Mouse (Mus musculus) midbrain, embryonic 15.5 days (tissue): ENCODE data around the gene Gjb3. TPM values are rescaled to one million over a fixed set of nuclear protein-coding genes. Genes with fewer than 3 reads are reported as not detected.

Source experiments
- ATAC-seq: fragments of 200-750 bp; cut with Nextera tagmentation; replicated peaks from 2 replicates; pipeline ENCODE4 v1.8.0; 2017; ENCODE audit warnings: moderate TSS enrichment
- H3K27ac ChIP-seq: fragments of 300-500 bp; sonication (generic); 2 replicates; pipeline ENCODE4 v1.5.1; 2015; ENCODE audit warnings: mild to moderate bottlenecking, inconsistent platforms
- H3K27me3 ChIP-seq: fragments of 300-500 bp; sonication (generic); replicated peaks from 2 replicates; pipeline ENCODE4 v1.6.1; 2015; ENCODE audit warnings: inconsistent platforms
- H3K36me3 ChIP-seq: fragments of 300-500 bp; sonication (generic); replicated peaks from 2 replicates; pipeline ENCODE4 v1.6.1; 2015; ENCODE audit warnings: inconsistent platforms
- H3K4me1 ChIP-seq: fragments of 300-500 bp; sonication (generic); 2 replicates; pipeline ENCODE4 v1.6.1; 2015; ENCODE audit warnings: inconsistent platforms
- H3K4me2 ChIP-seq: fragments of 300-500 bp; sonication (generic); 2 replicates; pipeline ENCODE4 v1.6.1; 2015; ENCODE audit warnings: inconsistent platforms, mild to moderate bottlenecking, moderate library complexity
- H3K4me3 ChIP-seq: fragments of 300-500 bp; sonication (generic); 2 replicates; pipeline ENCODE4 v1.5.1; 2015; ENCODE audit warnings: mild to moderate bottlenecking, inconsistent platforms
- H3K9ac ChIP-seq: fragments of 300-500 bp; sonication (generic); 2 replicates; pipeline ENCODE4 v1.6.1; 2015; ENCODE audit warnings: mild to moderate bottlenecking, inconsistent platforms
- H3K9me3 ChIP-seq: fragments of 300-500 bp; sonication (generic); 2 replicates; pipeline ENCODE4 v1.6.1; 2016; ENCODE audit warnings: inconsistent platforms
- WGBS: fragments of 180-500 bp; shearing (Covaris S2); methylation state at CpG from one replicate; pipeline ENCODE4 v1.1.7; 2015; ENCODE audit warnings: mixed read lengths; 5-methylcytosine and 5-hydroxymethylcytosine counted together
- polyA plus RNA-seq: library from polyadenylated mRNA; unstranded; fragments of >200 nt; fragmentation: Nextera tagmentation; extraction: Ambion mirVana; gene quantifications from 2 replicates; pipeline ENCODE4 v1.2.1, GENCODE M21; 2015

Gene Gjb3
- polyA plus RNA-seq, 1 experiment from 2014 or later: not detected

- no peak for ATAC-seq
- Histone ChIP-seq H3K27ac (no peak overlapping the region), H3K4me2 (0 out of 2 replicates have a peak overlapping the region, but pooled peaks have one; percentile 96), H3K9ac (no peak overlapping the region), H3K4me1 (peaks cover 20% of the 10 kb centered on the region), H3K36me3 (no peaks in the 10 kb centered on the region), H3K4me3 (no peak overlapping the region), H3K27me3 (no peaks in the 10 kb centered on the region), H3K9me3 (no peaks in the 10 kb centered on the region)
- WGBS: 70% methylated on average over 24 of the region's 24 CpGs
Observed at GRCm38 (mm10) chr4:127312349-127312748, 18.3 kb downstream of the Gjb3 start.

GRCm38 (mm10) chr4:127311561-127311960 lies 19.1 kb downstream of the Gjb3 start:
- WGBS: 64% methylated on average over 9 of the region's 9 CpGs
- ATAC-seq: no peak

GRCm38 (mm10) chr4:127306915-127307314 lies 23.7 kb downstream of the Gjb3 start:
- no peak for ATAC-seq
- H3K4me3 ChIP-seq: no peak overlapping the region
- H3K36me3 ChIP-seq: no peaks in the 10 kb centered on the region
- H3K4me1 ChIP-seq: no peaks in the 10 kb centered on the region
- no peaks in the 10 kb centered on the region for H3K9me3 ChIP-seq
- H3K27ac ChIP-seq: no peak overlapping the region
- no peak overlapping the region for H3K9ac ChIP-seq
- H3K4me2 ChIP-seq: no peak overlapping the region
- 75% methylated on average over 2 of the region's 2 CpGs for WGBS
- no peaks in the 10 kb centered on the region for H3K27me3 ChIP-seq

More at GRCm38 (mm10) chr4:127311561-127311960, 19.1 kb downstream of the Gjb3 start:
- Histone ChIP-seq H3K9ac (no peak overlapping the region), H3K27me3 (no peaks in the 10 kb centered on the region), H3K9me3 (no peaks in the 10 kb centered on the region), H3K4me1 (peaks cover 20% of the 10 kb centered on the region), H3K36me3 (no peaks in the 10 kb centered on the region), H3K27ac (no peak overlapping the region), H3K4me3 (no peak overlapping the region), H3K4me2 (no peak overlapping the region)

- no peak for ATAC-seq
- H3K4me3 ChIP-seq: no peak overlapping the region
- H3K36me3 ChIP-seq: no peaks in the 10 kb centered on the region
- H3K27ac ChIP-seq: no peak overlapping the region
- H3K9ac ChIP-seq: no peak overlapping the region
- no peaks in the 10 kb centered on the region for H3K4me1 ChIP-seq
- WGBS: 77% methylated on average over 3 of the region's 3 CpGs
- H3K4me2 ChIP-seq: no peak overlapping the region
- H3K27me3 ChIP-seq: no peaks in the 10 kb centered on the region
- no peaks in the 10 kb centered on the region for H3K9me3 ChIP-seq
Observed at GRCm38 (mm10) chr4:127303796-127304195, 26.8 kb downstream of the Gjb3 start.

GRCm38 (mm10) chr4:127300503-127300902 lies 30.1 kb downstream of the Gjb3 start:
- ATAC-seq: no peak
- WGBS: 71% methylated on average over 5 of the region's 5 CpGs
- H3K4me2 ChIP-seq: no peak overlapping the region
- H3K27ac ChIP-seq: no peak overlapping the region
- H3K9me3 ChIP-seq: no peaks in the 10 kb centered on the region
- no peak overlapping the region for H3K4me3 ChIP-seq
- no peaks in the 10 kb centered on the region for H3K36me3 ChIP-seq
- H3K27me3 ChIP-seq: no peaks in the 10 kb centered on the region
- H3K9ac ChIP-seq: no peak overlapping the region
- no peaks in the 10 kb centered on the region for H3K4me1 ChIP-seq

GRCm38 (mm10) chr4:127292631-127293030 lies 38.0 kb downstream of the Gjb3 start:
- WGBS: 74% methylated on average over 5 of the region's 5 CpGs
- ATAC-seq: no peak

GRCm38 (mm10) chr4:127289039-127289548 lies 41.5 kb downstream of the Gjb3 start:
- no peak for ATAC-seq
- Histone ChIP-seq H3K9me3 (no peaks in the 10 kb centered on the region), H3K4me2 (no peak overlapping the region), H3K27me3 (no peaks in the 10 kb centered on the region), H3K4me3 (no peak overlapping the region), H3K27ac (no peak overlapping the region), H3K9ac (no peak overlapping the region), H3K4me1 (no peaks in the 10 kb centered on the region), H3K36me3 (no peaks in the 10 kb centered on the region)
- WGBS: 75% methylated on average over 6 of the region's 6 CpGs

More at GRCm38 (mm10) chr4:127292631-127293030, 38.0 kb downstream of the Gjb3 start:
- no peak overlapping the region for H3K4me2 ChIP-seq
- H3K4me3 ChIP-seq: no peak overlapping the region
- H3K27ac ChIP-seq: no peak overlapping the region
- no peaks in the 10 kb centered on the region for H3K27me3 ChIP-seq
- H3K9ac ChIP-seq: no peak overlapping the region
- no peaks in the 10 kb centered on the region for H3K4me1 ChIP-seq
- H3K9me3 ChIP-seq: no peaks in the 10 kb centered on the region
- H3K36me3 ChIP-seq: no peaks in the 10 kb centered on the region

GRCm38 (mm10) chr4:127286907-127287306 lies 43.7 kb downstream of the Gjb3 start:
- ATAC-seq: no peak
- Histone ChIP-seq H3K27ac (no peak overlapping the region), H3K4me3 (no peak overlapping the region), H3K36me3 (no peaks in the 10 kb centered on the region), H3K4me1 (no peaks in the 10 kb centered on the region), H3K9me3 (no peaks in the 10 kb centered on the region), H3K9ac (no peak overlapping the region), H3K27me3 (no peaks in the 10 kb centered on the region), H3K4me2 (no peak overlapping the region)
- WGBS: 73% methylated on average over 4 of the region's 4 CpGs

GRCm38 (mm10) chr4:127279241-127279640 lies 51.4 kb downstream of the Gjb3 start:
- H3K27ac ChIP-seq: no peak overlapping the region
- no peak overlapping the region for H3K4me3 ChIP-seq
- H3K9me3 ChIP-seq: no peaks in the 10 kb centered on the region
- H3K4me1 ChIP-seq: no peaks in the 10 kb centered on the region
- H3K36me3 ChIP-seq: no peaks in the 10 kb centered on the region
- H3K27me3 ChIP-seq: no peaks in the 10 kb centered on the region
- no peak overlapping the region for H3K9ac ChIP-seq
- 83% methylated on average over 9 of the region's 9 CpGs for WGBS
- no peak overlapping the region for H3K4me2 ChIP-seq
- no peak for ATAC-seq

- Histone ChIP-seq H3K36me3 (no peaks in the 10 kb centered on the region), H3K4me2 (no peak overlapping the region), H3K9ac (no peak overlapping the region), H3K4me3 (no peak overlapping the region), H3K27ac (no peak overlapping the region), H3K4me1 (no peaks in the 10 kb centered on the region), H3K27me3 (no peaks in the 10 kb centered on the region), H3K9me3 (no peaks in the 10 kb centered on the region)
- 67% methylated on average over 9 of the region's 9 CpGs for WGBS
- ATAC-seq: no peak
Observed at GRCm38 (mm10) chr4:127278451-127279001, 52.1 kb downstream of the Gjb3 start.

Other genes with a start within 250 kb of the Gjb3 start
- 17.2 and 18.3 TPM in 2 replicates for gene Tmem35b, start 207.2 kb downstream of the Gjb3 start, polyA plus RNA-seq
- 23.0 and 24.7 TPM in 2 replicates for gene Dlgap3, start 161.6 kb downstream of the Gjb3 start, polyA plus RNA-seq
- gene Smim12, start 87.1 kb downstream of the Gjb3 start, polyA plus RNA-seq: 43.5 and 49.1 TPM in 2 replicates
- 21.0 and 23.1 TPM in 2 replicates for gene Gja4, start 16.8 kb downstream of the Gjb3 start, polyA plus RNA-seq
- gene Gjb4, start 23.2 kb upstream of the Gjb3 start, polyA plus RNA-seq: 0.11 and 0.15 TPM in 2 replicates
- gene Gjb5, start 27.3 kb upstream of the Gjb3 start, polyA plus RNA-seq: 0.10 and 0.13 TPM in 2 replicates